Mouse (Mus musculus): Measurements from ENCODE around the gene Gm42372.

The Gm42372 gene

GRCm38 (mm10) chr7:17003230-17003960 is 20.5 kb downstream of the Gm42372 start:
- in situ Hi-C loops (cut with MboI) = loop anchor here (5.0 to 10.0 kb wide), 2 partner anchors 51 to 61 kb away; partner anchors contain the start of gene Hif3a

DNA sequence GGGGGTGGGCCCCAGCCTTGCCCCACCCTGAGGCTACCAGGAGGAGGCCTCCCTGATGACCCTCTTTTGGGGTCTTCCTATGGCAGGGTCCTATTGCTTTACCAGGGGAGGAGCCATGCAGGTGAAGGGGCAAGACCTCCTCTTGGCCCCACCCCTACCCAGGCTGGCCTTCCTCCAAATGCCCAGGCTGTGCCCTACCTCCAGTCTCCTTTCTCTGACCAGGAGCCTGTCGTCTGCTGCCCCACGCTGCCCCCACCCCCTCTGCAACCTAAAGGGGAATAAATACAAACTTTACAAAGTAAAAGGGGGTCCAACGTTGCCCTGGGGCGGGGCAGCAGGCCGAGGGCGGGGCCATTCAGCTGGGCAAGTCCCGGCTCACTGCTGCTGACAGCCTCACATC is 21.8 kb downstream of the Gm42372 start:
- in situ Hi-C loops (cut with MboI) = loop anchor here (5.0 to 10.0 kb wide), 2 partner anchors 52 to 60 kb away; partner anchors contain the start of gene Hif3a

GRCm38 (mm10) chr7:17007300-17007699 is 24.4 kb downstream of the Gm42372 start:
- in situ Hi-C loops (cut with MboI) = loop anchor here (10.0 kb wide), 1 partner anchor 58 kb away; the partner anchor contains the start of gene Hif3a

DNA sequence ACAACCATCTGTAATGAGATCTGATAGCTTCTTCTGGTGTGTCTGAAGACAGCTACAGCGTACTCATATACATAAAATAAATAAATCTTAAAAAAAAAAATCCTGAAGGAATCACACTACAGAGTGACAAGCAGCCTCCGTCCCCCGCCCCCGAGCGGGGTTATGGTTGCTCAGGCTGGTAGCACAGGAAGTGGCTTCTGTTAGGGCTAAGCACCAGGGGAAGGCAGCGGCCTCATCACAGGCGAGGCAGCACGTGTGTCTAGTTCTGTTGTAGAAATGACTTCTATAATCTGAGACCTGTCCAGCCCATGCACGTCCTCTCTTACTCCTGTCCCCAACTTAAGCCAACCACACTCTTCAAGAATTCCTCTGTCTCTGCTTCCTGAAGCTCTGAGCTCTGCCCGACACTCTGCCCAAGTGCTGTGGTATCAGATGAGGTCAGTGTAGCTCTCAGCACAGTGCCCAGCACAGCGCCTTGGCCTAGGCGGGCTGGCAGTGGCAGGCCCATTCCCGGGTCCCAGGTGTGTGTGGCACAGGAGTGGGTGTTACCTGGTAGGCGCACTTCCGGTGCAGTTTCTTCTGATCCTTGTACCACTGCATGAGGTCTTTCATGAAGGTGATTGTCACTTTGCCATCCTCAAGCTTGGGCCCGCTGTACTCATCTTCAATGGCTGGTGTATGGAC is 26.6 kb downstream of the Gm42372 start:
- in situ Hi-C loops (cut with MboI) = loop anchor here (10.0 kb wide), 1 partner anchor 55 kb away; the partner anchor contains the start of gene Hif3a

DNA sequence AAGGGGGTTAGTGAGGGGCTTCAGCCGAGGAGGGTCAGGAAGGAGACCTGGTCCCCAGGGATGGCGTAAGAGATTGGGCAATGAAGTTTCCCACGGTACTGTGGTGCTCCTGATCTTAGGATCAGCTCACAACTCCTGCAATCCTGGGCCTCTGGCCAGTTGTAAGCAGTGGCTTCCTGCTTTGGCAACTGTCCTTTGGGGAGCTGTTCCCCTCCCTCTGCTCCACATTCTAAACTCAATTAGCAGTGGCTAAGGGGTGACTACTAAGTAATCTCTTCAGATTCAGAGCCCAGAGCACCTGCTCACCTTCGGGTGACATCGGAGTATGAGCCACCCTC is 27.1 kb downstream of the Gm42372 start:
- in situ Hi-C loops (cut with MboI) = no loop called here

GRCm38 (mm10) chr7:17011909-17012590 is 29.2 kb downstream of the Gm42372 start:
- in situ Hi-C loops (cut with MboI) = no loop called here

DNA sequence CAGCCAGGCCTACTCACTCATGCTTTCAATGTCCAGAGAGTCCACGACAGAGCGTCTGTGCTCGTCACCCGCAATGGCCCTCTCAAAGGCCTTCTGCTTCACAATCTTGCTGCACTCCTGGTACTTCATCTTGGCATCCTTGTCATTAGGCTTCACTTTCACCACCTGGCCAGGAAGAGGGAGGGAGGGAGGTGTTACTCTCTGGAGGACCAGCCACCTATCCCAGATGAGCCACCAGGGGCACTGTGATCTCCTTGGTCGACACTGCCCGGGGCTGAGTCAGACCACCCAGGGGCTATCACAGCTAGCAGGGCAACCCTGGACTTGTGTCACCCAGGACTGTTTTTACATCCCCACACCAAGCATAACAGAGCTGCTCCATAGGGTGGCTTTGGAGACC is 32.5 kb downstream of the Gm42372 start:
- in situ Hi-C loops (cut with MboI) = no loop called here

- in situ Hi-C loops (cut with MboI) = no loop called here
Measured at GRCm38 (mm10) chr7:17017036-17017435, 34.1 kb downstream of the Gm42372 start.

GRCm38 (mm10) chr7:17017921-17018320 is 35.0 kb downstream of the Gm42372 start:
- in situ Hi-C loops (cut with MboI) = no loop called here

GRCm38 (mm10) chr7:17019426-17020166 is 36.7 kb downstream of the Gm42372 start:
- in situ Hi-C loops (cut with MboI) = no loop called here

- in situ Hi-C loops (cut with MboI) = no loop called here
Measured at GRCm38 (mm10) chr7:17022176-17022575, 39.3 kb downstream of the Gm42372 start.

DNA sequence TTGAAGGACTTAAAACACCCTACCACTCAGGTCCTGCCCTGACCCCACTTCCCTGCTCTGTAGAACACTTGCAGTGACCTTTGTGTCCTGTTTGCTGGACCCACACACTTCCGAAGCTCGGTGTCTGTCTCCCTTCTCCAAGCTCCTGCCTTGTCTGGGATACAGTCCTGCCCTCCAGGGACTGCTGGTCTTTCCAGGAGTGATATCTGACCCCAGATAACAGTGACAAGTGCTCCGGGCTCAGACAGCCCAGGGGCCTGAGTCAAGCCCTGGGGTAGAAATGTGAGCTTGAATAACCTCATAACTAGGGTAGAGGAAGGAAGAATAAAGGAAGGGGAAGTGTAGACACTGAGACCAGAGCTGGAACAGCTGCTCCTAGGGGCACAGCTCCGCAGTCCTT is 40.8 kb downstream of the Gm42372 start:
- in situ Hi-C loops (cut with MboI) = no loop called here

DNA sequence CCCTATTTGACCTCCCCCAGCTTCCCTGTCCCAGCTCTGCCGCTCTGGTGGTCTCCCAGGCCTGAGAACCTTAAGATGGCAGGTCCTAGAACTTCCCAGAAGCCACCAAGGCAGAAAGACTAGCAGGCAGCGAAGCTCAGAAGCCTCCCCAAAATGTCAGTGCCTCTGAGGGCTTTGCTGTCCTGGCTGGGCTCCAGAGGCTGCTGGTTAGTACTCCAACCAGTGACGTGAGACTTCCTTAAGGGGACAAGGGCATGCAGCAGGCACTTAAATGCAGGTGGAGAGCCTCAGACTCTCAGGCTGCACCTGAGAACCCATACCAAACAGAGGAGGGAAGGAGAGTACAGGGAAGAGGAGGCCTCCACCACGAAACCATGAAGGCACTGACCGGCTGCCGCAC is 41.3 kb downstream of the Gm42372 start:
- in situ Hi-C loops (cut with MboI) = no loop called here

DNA sequence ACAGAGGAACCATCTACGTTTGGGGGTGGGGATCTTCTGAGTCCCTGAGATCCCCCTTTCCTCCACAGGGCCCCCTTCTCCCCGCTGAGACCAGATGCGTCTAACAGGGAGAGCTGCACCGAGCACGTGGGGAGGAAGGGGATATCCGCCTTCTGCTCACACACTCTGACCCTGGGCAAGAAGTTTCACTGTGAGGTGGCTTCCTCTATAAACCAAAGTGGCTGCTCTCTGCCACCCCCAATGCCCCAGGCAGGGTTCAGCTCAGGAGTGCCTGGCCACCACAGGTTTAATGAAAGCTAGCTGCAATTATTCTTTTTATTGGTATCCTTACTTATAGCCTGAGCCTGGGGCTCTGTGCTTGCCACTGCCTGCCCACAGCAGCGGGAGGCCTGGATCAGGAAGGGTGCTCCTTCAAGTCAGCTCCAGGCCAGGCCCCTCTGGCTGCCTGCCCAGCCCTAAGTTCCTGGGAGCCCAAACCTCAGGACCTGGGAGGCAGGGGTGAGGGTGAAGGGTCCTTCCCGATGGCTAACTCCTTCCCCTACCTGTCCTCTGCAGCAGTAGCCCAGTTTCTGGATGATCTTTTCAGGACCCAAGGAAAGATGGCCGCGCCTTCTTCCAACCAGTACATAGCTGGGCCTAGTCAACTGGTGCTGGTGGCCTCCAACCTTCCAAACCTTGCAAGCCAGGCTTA is 42.1 kb downstream of the Gm42372 start:
- in situ Hi-C loops (cut with MboI) = no loop called here

DNA sequence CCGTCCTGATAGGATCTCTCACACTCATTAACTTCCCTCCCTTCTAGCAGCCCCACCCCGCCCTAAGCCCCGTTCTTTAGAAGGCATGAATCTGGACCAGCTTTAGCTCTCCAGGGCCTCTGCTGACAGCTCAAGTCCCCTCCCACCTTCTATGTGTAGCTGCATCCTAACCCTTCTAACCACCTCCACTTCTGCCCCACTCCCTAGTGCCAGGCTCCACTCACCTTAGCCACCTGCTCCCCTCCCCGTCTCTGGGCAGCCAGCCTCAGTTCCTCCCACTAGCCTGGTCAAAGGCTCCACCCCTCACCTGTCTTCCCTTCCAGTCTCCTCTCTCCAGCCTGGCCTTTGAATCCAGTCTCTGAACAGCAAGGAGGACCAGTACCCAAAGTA is 42.6 kb downstream of the Gm42372 start:
- in situ Hi-C loops (cut with MboI) = no loop called here

GRCm38 (mm10) chr7:17025896-17026622 is 43.2 kb downstream of the Gm42372 start:
- in situ Hi-C loops (cut with MboI) = no loop called here

DNA sequence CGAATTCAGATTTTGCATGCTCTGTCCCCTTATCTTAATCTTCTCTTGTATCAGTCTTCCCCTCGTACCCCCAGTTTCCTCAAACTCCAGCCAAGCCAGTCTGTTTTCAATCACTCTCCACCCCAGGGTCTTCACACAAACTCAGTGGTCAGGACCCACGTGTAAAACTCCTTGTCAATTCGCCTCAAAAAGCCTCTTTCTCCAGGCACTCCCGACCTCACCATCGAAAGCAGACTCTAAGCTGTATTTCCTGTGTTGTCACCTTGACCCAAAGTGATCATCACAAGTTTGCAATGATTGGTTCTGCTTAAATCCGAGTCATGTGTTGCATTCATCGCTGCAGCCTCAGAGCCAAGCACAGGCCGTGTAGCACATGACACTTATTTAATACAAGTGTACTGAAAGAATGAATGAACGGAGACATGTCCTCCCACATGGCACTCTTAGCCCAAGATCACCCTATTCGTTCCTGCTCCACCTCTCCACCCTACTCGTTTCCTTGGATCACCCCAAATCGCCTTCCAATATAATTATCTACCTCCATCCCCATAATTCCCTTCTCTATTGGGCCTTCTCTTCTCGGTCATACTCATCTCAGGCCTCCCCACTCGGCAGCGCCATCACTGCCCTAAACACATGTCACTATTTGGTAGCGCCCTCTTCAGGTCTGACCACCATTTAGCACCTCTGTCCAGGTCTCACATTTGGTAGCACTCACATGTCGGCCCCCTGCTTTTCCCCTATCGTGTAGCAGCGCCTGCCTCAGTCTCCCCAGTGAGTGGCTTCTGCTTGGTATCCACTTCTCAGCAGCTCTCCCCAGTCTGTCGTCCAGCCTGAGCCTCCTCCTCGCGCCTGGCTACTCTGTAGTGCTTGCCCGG is 44.1 kb downstream of the Gm42372 start:
- in situ Hi-C loops (cut with MboI) = no loop called here

DNA sequence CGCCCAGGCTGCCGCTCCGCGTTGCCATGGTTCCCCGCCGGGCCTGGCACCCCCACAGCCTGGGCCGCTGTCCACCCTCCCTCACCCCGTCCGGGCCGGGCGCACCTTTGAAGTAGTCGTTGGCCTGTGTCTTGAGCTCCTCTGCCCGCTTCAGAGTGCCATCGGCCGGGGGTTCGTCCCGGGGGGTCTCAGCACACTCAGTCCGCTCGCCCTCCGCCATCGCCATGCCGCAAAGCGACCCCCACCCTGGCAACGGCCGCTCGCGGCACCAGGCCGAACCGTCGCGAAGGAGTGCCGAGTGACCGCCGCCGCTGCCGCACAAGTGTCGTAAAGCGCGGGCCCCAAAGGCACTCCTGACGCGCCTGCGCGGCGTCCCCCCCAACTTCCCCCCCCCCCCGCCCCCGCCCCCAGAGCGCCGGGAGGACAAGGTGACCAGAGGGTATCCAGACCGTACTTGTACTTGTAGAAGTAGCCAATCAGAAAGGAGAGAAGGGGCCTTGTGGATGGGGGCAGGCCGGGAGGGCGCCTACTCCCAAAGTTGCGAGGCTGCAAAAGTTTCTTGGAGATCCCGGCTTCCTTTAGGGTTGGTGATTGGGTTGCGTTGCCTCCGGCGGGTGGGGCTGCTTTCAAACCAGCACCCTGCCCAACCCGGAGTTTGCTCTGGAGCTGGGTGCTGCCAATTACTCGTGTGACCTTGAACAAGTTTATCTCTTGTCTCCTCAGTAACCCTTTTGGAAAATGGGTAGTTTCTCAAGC is 44.9 kb downstream of the Gm42372 start, which contains the start of gene Ppp5c:
Gene Ppp5c, minus strand, starts transcription at position 337 of the 756 bp plus-strand sequence.
- in situ Hi-C loops (cut with MboI) = no loop called here

GRCm38 (mm10) chr7:17028923-17029322 is 46.0 kb downstream of the Gm42372 start:
- in situ Hi-C loops (cut with MboI) = no loop called here
